Mouse (Mus musculus) stomach, postnatal 0 days (tissue): ENCODE data around the gene Laptm4a. TPM values are rescaled to one million over a fixed set of nuclear protein-coding genes. Genes with fewer than 3 reads are reported as not detected.
A peak's percentile ranks its signal among the peaks of the same experiment; 100 is the strongest.

ENCODE experiments used
- ATAC-seq: fragments of 200-750 bp; cut with Nextera tagmentation; 2 replicates; pipeline ENCODE4 v1.8.0; 2017; ENCODE audit not compliant: low FRiP score, low TSS enrichment
- DNase-seq: peaks from one replicate; pipeline ENCODE4 v3.0.0-alpha.2; 2016; ENCODE audit warnings: low spot score
- H3K27ac ChIP-seq: fragments of 300-500 bp; sonication (generic); replicated peaks from 2 replicates; pipeline ENCODE4 v1.5.1; 2014; ENCODE audit warnings: mild to moderate bottlenecking, control low read depth
- H3K27me3 ChIP-seq: fragments of 300-500 bp; sonication (generic); 2 replicates; pipeline ENCODE4 v1.6.1; 2014; ENCODE audit warnings: low read length; ENCODE audit not compliant: control insufficient read depth, insufficient read depth
- H3K36me3 ChIP-seq: fragments of 300-500 bp; sonication (generic); 2 replicates; pipeline ENCODE4 v1.6.1; 2014; ENCODE audit warnings: low read length, mixed read lengths; ENCODE audit not compliant: control insufficient read depth, insufficient read depth
- H3K4me1 ChIP-seq: fragments of 300-500 bp; sonication (generic); replicated peaks from 2 replicates; pipeline ENCODE4 v1.6.1; 2014; ENCODE audit warnings: antibody characterized with exemption; ENCODE audit not compliant: control insufficient read depth, insufficient read depth
- H3K4me2 ChIP-seq: fragments of 300-500 bp; sonication (generic); replicated peaks from 2 replicates; pipeline ENCODE4 v1.6.1; 2014; ENCODE audit warnings: low read depth, mild to moderate bottlenecking, control low read depth, moderate library complexity
- H3K4me3 ChIP-seq: fragments of 300-500 bp; sonication (generic); 2 replicates; pipeline ENCODE4 v1.5.1; 2014; ENCODE audit warnings: low read depth, low read length, control low read depth
- H3K9ac ChIP-seq: fragments of 300-500 bp; sonication (generic); 2 replicates; pipeline ENCODE4 v1.6.1; 2014; ENCODE audit warnings: mild to moderate bottlenecking, low read length, control low read depth, mixed read lengths
- H3K9me3 ChIP-seq: fragments of 300-500 bp; sonication (generic); 2 replicates; pipeline ENCODE4 v1.6.1; 2016; ENCODE audit warnings: low read length; ENCODE audit not compliant: control insufficient read depth
- CTCF ChIP-seq: IDR thresholded peaks from 2 replicates; pipeline ENCODE4 v1.5.1; 2016; ENCODE audit warnings: antibody characterized with exemption, low read depth, mild to moderate bottlenecking, moderate library complexity
- EP300 ChIP-seq: optimal IDR thresholded peaks from 2 replicates; pipeline ENCODE3; 2016; ENCODE audit warnings: antibody characterized with exemption
- WGBS: fragments of 180-500 bp; shearing (Covaris S2); extraction: QIAGEN DNeasy Blood & Tissue Kit; methylation state at CpG from one replicate; pipeline ENCODE4 v1.1.7; 2014; 5-methylcytosine and 5-hydroxymethylcytosine counted together
- polyA plus RNA-seq: library from polyadenylated mRNA; unstranded; fragments of >200 nt; fragmentation: Nextera tagmentation; extraction: Ambion mirVana; gene quantifications from 2 replicates; pipeline ENCODE4 v1.2.1, GENCODE M21; 2015

Laptm4a gene
- polyA plus RNA-seq, result 299 and 327 TPM in 2 replicates

GRCm38 (mm10) chr12:8921394-8922368 is at the start of gene Laptm4a:
Gene Laptm4a (plus strand): TSS chr12:8921664.
- Histone ChIP-seq H3K9me3 (no peaks in the 10 kb centered on the region), H3K27me3 (no peaks in the 10 kb centered on the region), H3K36me3 (no peaks in the 10 kb centered on the region), H3K4me3 (peak within 1 kb of the TSS; percentile 81), H3K27ac (peak within 1 kb of the TSS; percentile 99), H3K4me2 (peak within 1 kb of the TSS; percentile 68), H3K9ac (peak within 1 kb of the TSS; percentile 94), H3K4me1 (peaks cover 9% of the 10 kb centered on the region; the same call in 1 of the 2 replicates)
- DNase-seq (peak; percentile 98), ATAC-seq (peak; percentile 99)
- under 1% methylated on average over 73 of the region's 73 CpGs for WGBS
- TF ChIP-seq CTCF, result peak; percentile 7; the same call in 1 of the 2 replicates
- peak; percentile 77 for TF ChIP-seq EP300

GRCm38 (mm10) chr12:8875583-8875982 is 45.9 kb upstream of the Laptm4a start:
- no peak for ATAC-seq
- Histone ChIP-seq H3K4me2 (no peak overlapping the region), H3K9ac (no peak overlapping the region), H3K9me3 (no peaks in the 10 kb centered on the region), H3K4me3 (no peak overlapping the region), H3K27ac (no peak overlapping the region), H3K27me3 (no peaks in the 10 kb centered on the region), H3K4me1 (peaks cover 6% of the 10 kb centered on the region; the same call in 1 of the 2 replicates), H3K36me3 (no peaks in the 10 kb centered on the region)
- WGBS, result 81% methylated on average over 9 of the region's 9 CpGs
- TF ChIP-seq CTCF, result no peak
- TF ChIP-seq EP300, result no peak
- DNase-seq, result no peak

DNA sequence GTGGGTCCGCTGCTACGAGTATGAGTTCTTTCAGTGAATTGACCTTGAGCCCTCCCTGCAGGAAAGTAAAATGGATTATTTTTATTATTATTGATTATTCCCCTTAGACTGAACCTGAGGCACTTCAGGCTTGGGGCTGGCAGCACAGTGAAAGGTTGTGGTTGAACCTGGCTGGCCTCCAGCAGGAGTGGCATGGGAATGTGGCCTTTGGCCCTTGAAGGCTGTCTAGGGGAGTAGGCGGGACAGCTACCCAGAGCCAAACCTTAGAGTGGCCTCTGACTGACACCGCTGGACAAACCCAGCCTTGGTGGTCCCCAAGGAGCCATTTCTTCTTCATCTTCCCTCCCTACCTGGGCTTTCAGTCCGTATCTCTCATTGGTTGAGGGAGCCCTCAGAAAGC is 44.6 kb upstream of the Laptm4a start:
- Histone ChIP-seq H3K4me2 (no peak overlapping the region), H3K4me1 (peaks cover 6% of the 10 kb centered on the region; the same call in 1 of the 2 replicates), H3K9ac (no peak overlapping the region), H3K9me3 (no peaks in the 10 kb centered on the region), H3K36me3 (no peaks in the 10 kb centered on the region), H3K27me3 (no peaks in the 10 kb centered on the region), H3K27ac (peak overlapping the region; percentile 69), H3K4me3 (no peak overlapping the region)
- TF ChIP-seq EP300, result no peak
- no peak for TF ChIP-seq CTCF
- DNase-seq (peak; percentile 82), ATAC-seq (peak; percentile 78)
- 60% methylated on average over 5 of the region's 5 CpGs for WGBS

GRCm38 (mm10) chr12:8877413-8877812 is 44.1 kb upstream of the Laptm4a start:
- no peak overlapping the region for H3K4me2 ChIP-seq
- H3K27ac ChIP-seq, result peak overlapping the region; percentile 69
- H3K9ac ChIP-seq, result no peak overlapping the region
- H3K36me3 ChIP-seq, result no peaks in the 10 kb centered on the region
- 58% methylated on average over 6 of the region's 6 CpGs for WGBS
- no peaks in the 10 kb centered on the region for H3K9me3 ChIP-seq
- TF ChIP-seq CTCF (no peak), EP300 (peak; percentile 66)
- H3K27me3 ChIP-seq, result no peaks in the 10 kb centered on the region
- DNase-seq (no peak), ATAC-seq (peak; percentile 14; the same call in 1 of the 2 replicates)
- H3K4me1 ChIP-seq, result peaks cover 6% of the 10 kb centered on the region; the same call in 1 of the 2 replicates
- H3K4me3 ChIP-seq, result no peak overlapping the region

- Histone ChIP-seq H3K9ac (no peak overlapping the region), H3K4me2 (no peak overlapping the region), H3K4me3 (no peak overlapping the region), H3K36me3 (no peaks in the 10 kb centered on the region), H3K27me3 (no peaks in the 10 kb centered on the region), H3K4me1 (peaks cover 6% of the 10 kb centered on the region; the same call in 1 of the 2 replicates), H3K9me3 (no peaks in the 10 kb centered on the region), H3K27ac (no peak overlapping the region)
- TF ChIP-seq EP300, result no peak
- no peak for TF ChIP-seq CTCF
- WGBS, result 91% methylated on average over 2 of the region's 2 CpGs
- ATAC-seq, result no peak
- DNase-seq, result no peak
Observed at GRCm38 (mm10) chr12:8878752-8879151, 42.7 kb upstream of the Laptm4a start.

GRCm38 (mm10) chr12:8879389-8879788 is 42.1 kb upstream of the Laptm4a start:
- no peak for ATAC-seq
- no peak overlapping the region for H3K4me2 ChIP-seq
- H3K9me3 ChIP-seq, result no peaks in the 10 kb centered on the region
- no peak overlapping the region for H3K27ac ChIP-seq
- no peak overlapping the region for H3K4me3 ChIP-seq
- H3K4me1 ChIP-seq, result peaks cover 6% of the 10 kb centered on the region; the same call in 1 of the 2 replicates
- H3K27me3 ChIP-seq, result no peaks in the 10 kb centered on the region
- WGBS, result 58% methylated on average over 6 of the region's 6 CpGs
- DNase-seq, result no peak
- TF ChIP-seq CTCF (peak; percentile 63), EP300 (no peak)
- no peak overlapping the region for H3K9ac ChIP-seq
- no peaks in the 10 kb centered on the region for H3K36me3 ChIP-seq
